Mouse (Mus musculus) CH12.LX (cell line): ENCODE data around the gene Map3k20.

Experiments used
- CTCF ChIP-seq, 2 experiments: IDR thresholded peaks in 1 of 2; conservative IDR thresholded peaks in 1 of 2; 2 replicates each; pipeline ENCODE4 v1.5.1; 2011 to 2012; ENCODE audit warnings: low read depth in 2 of 2, low read length in 2 of 2, improper control_type of control experiment in 1 of 2, inconsistent platforms in 1 of 2, mild to moderate bottlenecking in 1 of 2, moderate library complexity in 1 of 2
- EP300 ChIP-seq: IDR thresholded peaks from 2 replicates; pipeline ENCODE4 v1.6.1; 2011; ENCODE audit warnings: low read length, improper control_type of control experiment
- HCFC1 ChIP-seq: IDR thresholded peaks from 2 replicates; pipeline ENCODE4 v1.6.1; 2012; ENCODE audit warnings: low read depth, mild to moderate bottlenecking, inconsistent platforms, low read length, improper control_type of control experiment
- IRF4 ChIP-seq: IDR thresholded peaks from 2 replicates; pipeline ENCODE4 v1.6.1; 2014; ENCODE audit warnings: low read depth, mild to moderate bottlenecking, inconsistent platforms, low read length, improper control_type of control experiment
- KAT2A ChIP-seq: IDR thresholded peaks from 2 replicates; pipeline ENCODE4 v1.6.1; 2012; ENCODE audit warnings: low read length, improper control_type of control experiment, inconsistent platforms; ENCODE audit not compliant: insufficient replicate concordance
- MAFK ChIP-seq: IDR thresholded peaks from 2 replicates; pipeline ENCODE4 v1.6.1; 2011; ENCODE audit warnings: low read length, improper control_type of control experiment; ENCODE audit not compliant: insufficient replicate concordance
- MAZ ChIP-seq: IDR thresholded peaks from 2 replicates; pipeline ENCODE4 v1.6.1; 2012; ENCODE audit warnings: low read depth, mild to moderate bottlenecking, inconsistent platforms, low read length, improper control_type of control experiment, moderate library complexity
- MXI1 ChIP-seq: IDR thresholded peaks from 2 replicates; pipeline ENCODE4 v1.6.1; 2011; ENCODE audit warnings: mild to moderate bottlenecking, low read depth, low read length, improper control_type of control experiment
- POLR2A ChIP-seq: IDR thresholded peaks from 2 replicates; pipeline ENCODE4 v1.6.1; 2011; ENCODE audit warnings: low read depth, mild to moderate bottlenecking, improper control_type of control experiment, low read length
- SMC3 ChIP-seq: IDR thresholded peaks from 2 replicates; pipeline ENCODE4 v1.6.1; 2011; ENCODE audit warnings: low read depth, low read length, improper control_type of control experiment
- TCF12 ChIP-seq: IDR thresholded peaks from 2 replicates; pipeline ENCODE4 v1.6.1; 2014; ENCODE audit warnings: low read depth, mild to moderate bottlenecking, inconsistent platforms, low read length, improper control_type of control experiment
- UBTF ChIP-seq: IDR thresholded peaks from 2 replicates; pipeline ENCODE4 v1.6.1; 2012; ENCODE audit warnings: low read depth, mild to moderate bottlenecking, inconsistent platforms, low read length, improper control_type of control experiment, moderate library complexity

GRCm38 (mm10) chr2:72453563-72453962 lies 168.1 kb downstream of the Map3k20 start:
- TF ChIP-seq POLR2A: no peak
- TF ChIP-seq MAFK: no peak
- no peak for TF ChIP-seq EP300
- TF ChIP-seq MAZ: no peak
- TF ChIP-seq CTCF (conservative IDR thresholded peaks at IDR 0.05 in 1 of 2, IDR thresholded peaks at IDR 0.05 in 1 of 2; ENCODE audit: low read depth in 2 of 2, low read length in 2 of 2): no peak
- TF ChIP-seq TCF12: no peak
- TF ChIP-seq UBTF: no peak
- TF ChIP-seq SMC3: no peak
- no peak for TF ChIP-seq HCFC1
- no peak for TF ChIP-seq IRF4
- TF ChIP-seq MXI1: no peak
- no peak for TF ChIP-seq KAT2A
